Mouse (Mus musculus) embryonic stem cell, embryonic (primary cell): Measurements from ENCODE around the gene Sfrp5.

Experiments used
- CTCF ChIA-PET, 4 experiments: fragments of 300-600 bp in 2 of 4; fragments of 350-600 bp in 2 of 4; sonication (Branson Sonifier 250); formaldehyde crosslinking; loops; one replicate each; lab custom pipeline; 2022; ENCODE audit warnings: inconsistent platforms in 2 of 4; lab: Charles Lee
- POLR2A ChIA-PET, 4 experiments: fragments of 300-600 bp in 2 of 4; fragments of 350-600 bp in 2 of 4; sonication (Branson Sonifier 250); formaldehyde crosslinking; loops; one replicate each; lab custom pipeline; 2022; ENCODE audit warnings: antibody characterized with exemption in 4 of 4, inconsistent platforms in 1 of 4; lab: Charles Lee

Sfrp5 gene

GRCm38 (mm10) chr19:42201696-42202381 is at the start of gene Sfrp5:
Gene Sfrp5, minus strand, starts transcription at chr19:42202252.
- ChIA-PET POLR2A (interaction anchor here in 1 of 4 experiments (0.8 to 1.8 kb wide), 3 partner anchors 8 to 10 kb away, joined by 6 read pairs; no protein-coding TSS in a partner anchor), CTCF (interaction anchor here in 2 of 4 experiments (1.1 to 1.4 kb wide), 3 partner anchors 16 to 242 kb away, joined by 3 to 4 read pairs (median 3); no protein-coding TSS in a partner anchor)

- CTCF ChIA-PET, result interaction anchor here in 1 of 4 experiments (0.6 kb wide), 1 partner anchor 849 kb away, joined by 7 read pairs; no protein-coding TSS in a partner anchor
- POLR2A ChIA-PET, result no interaction called here
Measured at GRCm38 (mm10) chr19:42249976-42250914, 48.2 kb upstream of the Sfrp5 start.

GRCm38 (mm10) chr19:42247519-42247918 is 45.5 kb upstream of the Sfrp5 start, which contains the start of gene Golga7b:
Gene Golga7b, plus strand, starts transcription at chr19:42247574.
- ChIA-PET POLR2A (interaction anchor here in 1 of 4 experiments (0.6 to 0.8 kb wide), 2 partner anchors 17 to 1486 kb away, joined by 3 to 5 read pairs; no protein-coding TSS in a partner anchor), CTCF (interaction anchor here in 1 of 4 experiments (0.6 kb wide), 1 partner anchor 249 kb away, joined by 4 read pairs; no protein-coding TSS in a partner anchor)

- CTCF ChIA-PET, result no interaction called here
- POLR2A ChIA-PET, result no interaction called here
Measured at GRCm38 (mm10) chr19:42246626-42247025, 44.6 kb upstream of the Sfrp5 start.

GRCm38 (mm10) chr19:42243401-42243800 is 41.3 kb upstream of the Sfrp5 start:
- CTCF ChIA-PET, result interaction anchor here in 1 of 4 experiments (1.9 kb wide), 1 partner anchor 26 kb away, joined by 8 read pairs; no protein-coding TSS in a partner anchor
- POLR2A ChIA-PET, result no interaction called here

- POLR2A ChIA-PET, result interaction anchor here in 1 of 4 experiments (1.6 kb wide), 1 partner anchor 62 kb away, joined by 5 read pairs; no protein-coding TSS in a partner anchor
- CTCF ChIA-PET, result interaction anchor here in 1 of 4 experiments (1.5 kb wide), 1 partner anchor 203 kb away, joined by 4 read pairs; no protein-coding TSS in a partner anchor
Measured at GRCm38 (mm10) chr19:42240881-42241280, 38.8 kb upstream of the Sfrp5 start.

- CTCF ChIA-PET, result no interaction called here
- POLR2A ChIA-PET, result interaction anchor here in 1 of 4 experiments (0.6 kb wide), 1 partner anchor 1882 kb away, joined by 3 read pairs; no protein-coding TSS in a partner anchor
Measured at GRCm38 (mm10) chr19:42238341-42238715, 36.3 kb upstream of the Sfrp5 start.

GRCm38 (mm10) chr19:42237602-42238340 is 35.7 kb upstream of the Sfrp5 start:
- ChIA-PET POLR2A (interaction anchor here in 1 of 4 experiments (0.6 kb wide), 1 partner anchor 1883 kb away, joined by 3 read pairs; no protein-coding TSS in a partner anchor), CTCF (no interaction called here)

- POLR2A ChIA-PET, result no interaction called here
- CTCF ChIA-PET, result interaction anchor here in 1 of 4 experiments (0.6 kb wide), 1 partner anchor 77 kb away, joined by 9 read pairs; no protein-coding TSS in a partner anchor
Measured at GRCm38 (mm10) chr19:42230986-42231385, 28.9 kb upstream of the Sfrp5 start.

GRCm38 (mm10) chr19:42230288-42230568 is 28.2 kb upstream of the Sfrp5 start:
- CTCF ChIA-PET, result no interaction called here
- POLR2A ChIA-PET, result interaction anchor here in 1 of 4 experiments (0.6 kb wide), 1 partner anchor 11 kb away, joined by 3 read pairs; no protein-coding TSS in a partner anchor

GRCm38 (mm10) chr19:42229499-42230287 is 27.6 kb upstream of the Sfrp5 start:
- POLR2A ChIA-PET, result interaction anchor here in 3 of 4 experiments (0.6 to 1.3 kb wide), 3 partner anchors 18 to 203 kb away, joined by 3 to 4 read pairs (median 4); no protein-coding TSS in a partner anchor
- CTCF ChIA-PET, result interaction anchor here in 2 of 4 experiments (0.5 to 0.6 kb wide), 2 partner anchors 31 to 230 kb away, joined by 3 to 5 read pairs; no protein-coding TSS in a partner anchor

GRCm38 (mm10) chr19:42226451-42226850 is 24.4 kb upstream of the Sfrp5 start:
- POLR2A ChIA-PET, result interaction anchor here in 3 of 4 experiments (0.6 to 2.1 kb wide), 4 partner anchors 9 to 1216 kb away, joined by 3 to 8 read pairs (median 4); no protein-coding TSS in a partner anchor

GRCm38 (mm10) chr19:42217374-42217763 is 15.3 kb upstream of the Sfrp5 start:
- CTCF ChIA-PET, result interaction anchor here (0.5 to 2.4 kb wide), 50 partner anchors 9 to 561 kb away, joined by 3 to 18 read pairs (median 4); no protein-coding TSS in a partner anchor
- POLR2A ChIA-PET, result interaction anchor here in 2 of 4 experiments (0.5 to 1.5 kb wide), 4 partner anchors 9 to 847 kb away, joined by 3 to 4 read pairs (median 3); no protein-coding TSS in a partner anchor

More at GRCm38 (mm10) chr19:42226451-42226850, 24.4 kb upstream of the Sfrp5 start:
- CTCF ChIA-PET, result interaction anchor here (0.5 to 1.9 kb wide), 8 partner anchors 8 to 217 kb away, joined by 3 to 7 read pairs (median 4); no protein-coding TSS in a partner anchor

- ChIA-PET CTCF (interaction anchor here (0.5 to 2.4 kb wide), 42 partner anchors 9 to 528 kb away, joined by 3 to 18 read pairs (median 4); no protein-coding TSS in a partner anchor), POLR2A (interaction anchor here in 2 of 4 experiments (0.6 to 1.5 kb wide), 3 partner anchors 10 to 215 kb away, joined by 3 to 4 read pairs (median 3); no protein-coding TSS in a partner anchor)
Measured at GRCm38 (mm10) chr19:42216699-42217373, 14.8 kb upstream of the Sfrp5 start.

- POLR2A ChIA-PET, result no interaction called here
- CTCF ChIA-PET, result no interaction called here
Measured at GRCm38 (mm10) chr19:42214601-42215000, 12.5 kb upstream of the Sfrp5 start.

- POLR2A ChIA-PET, result interaction anchor here in 2 of 4 experiments (1.0 to 2.4 kb wide), 7 partner anchors 17 to 228 kb away, joined by 3 to 7 read pairs (median 4); no protein-coding TSS in a partner anchor
- CTCF ChIA-PET, result interaction anchor here in 2 of 4 experiments (0.7 to 1.6 kb wide), 3 partner anchors 217 to 227 kb away, joined by 3 to 5 read pairs (median 3); no protein-coding TSS in a partner anchor
Measured at GRCm38 (mm10) chr19:42211936-42212335, 9.9 kb upstream of the Sfrp5 start.
